Mouse (Mus musculus) bone marrow, adult 2 months (tissue): ENCODE data around the gene Cdh12.

ENCODE experiments used
- CTCF ChIP-seq: fragments of 200-500 bp; IDR thresholded peaks from 2 replicates; pipeline ENCODE4 v1.5.1; 2011; ENCODE audit warnings: low read length, control low read depth; ENCODE audit not compliant: control insufficient read depth, insufficient read depth
- POLR2A ChIP-seq: fragments of 200-500 bp; IDR thresholded peaks from 2 replicates; pipeline ENCODE4 v1.6.1; 2011; ENCODE audit warnings: low read depth, mild to moderate bottlenecking, control low read depth, low read length, borderline replicate concordance; ENCODE audit not compliant: control insufficient read depth

DNA sequence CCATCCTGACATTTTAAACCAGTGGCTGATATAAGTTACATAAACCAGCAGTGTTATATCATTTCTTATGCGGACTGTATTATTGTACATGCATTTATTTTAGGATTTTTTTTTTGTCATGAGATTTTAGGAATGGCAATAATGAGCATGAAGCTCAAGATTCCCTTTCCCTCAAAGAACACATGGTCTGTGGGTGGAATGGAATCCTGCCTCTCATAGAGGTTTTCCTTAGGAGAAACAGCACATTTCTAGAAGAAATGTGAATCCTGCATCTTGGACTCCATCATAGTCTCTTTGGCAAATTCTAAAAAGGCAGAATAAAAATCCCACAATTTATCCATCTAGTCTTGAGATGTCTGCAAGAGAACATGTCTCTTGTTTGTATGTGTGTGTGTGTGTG, 35.7 kb upstream of the Cdh12 start:
- TF ChIP-seq CTCF (no peak), POLR2A (no peak)
